Mouse (Mus musculus) CH12.LX (cell line): ENCODE data around the gene Hist1h4k.

ENCODE experiments used
- CHD2 ChIP-seq: IDR thresholded peaks from 2 replicates; pipeline ENCODE4 v1.6.1; 2011; ENCODE audit warnings: low read length, improper control_type of control experiment
- CTCF ChIP-seq, 2 experiments: IDR thresholded peaks in 1 of 2; conservative IDR thresholded peaks in 1 of 2; 2 replicates each; pipeline ENCODE4 v1.5.1; 2011 to 2012; ENCODE audit warnings: low read depth in 2 of 2, low read length in 2 of 2, improper control_type of control experiment in 1 of 2, inconsistent platforms in 1 of 2, mild to moderate bottlenecking in 1 of 2, moderate library complexity in 1 of 2
- ETS1 ChIP-seq: conservative IDR thresholded peaks from 2 replicates; pipeline ENCODE4 v1.6.1; 2012; ENCODE audit warnings: low read depth, mild to moderate bottlenecking, inconsistent platforms, low read length, improper control_type of control experiment, moderate library complexity
- JUN ChIP-seq: IDR thresholded peaks from 2 replicates; pipeline ENCODE4 v1.6.1; 2011; ENCODE audit warnings: low read depth, mild to moderate bottlenecking, low read length, improper control_type of control experiment, moderate library complexity; ENCODE audit not compliant: insufficient read depth
- POLR2A ChIP-seq: IDR thresholded peaks from 2 replicates; pipeline ENCODE4 v1.6.1; 2011; ENCODE audit warnings: low read depth, mild to moderate bottlenecking, improper control_type of control experiment, low read length
- POLR2AphosphoS2 ChIP-seq: IDR thresholded peaks from 2 replicates; pipeline ENCODE4 v1.6.1; 2011; ENCODE audit warnings: low read depth, low read length, improper control_type of control experiment
- USF2 ChIP-seq: conservative IDR thresholded peaks from 2 replicates; pipeline ENCODE4 v1.6.1; 2011; ENCODE audit warnings: low read depth, low read length, improper control_type of control experiment
- ZKSCAN1 ChIP-seq: IDR thresholded peaks from 2 replicates; pipeline ENCODE4 v1.6.1; 2012; ENCODE audit warnings: low read depth, inconsistent platforms, low read length, improper control_type of control experiment, borderline replicate concordance
- ZMIZ1 ChIP-seq: IDR thresholded peaks from 2 replicates; pipeline ENCODE4 v1.6.1; 2012; ENCODE audit warnings: low read depth, mild to moderate bottlenecking, inconsistent platforms, low read length, improper control_type of control experiment

DNA sequence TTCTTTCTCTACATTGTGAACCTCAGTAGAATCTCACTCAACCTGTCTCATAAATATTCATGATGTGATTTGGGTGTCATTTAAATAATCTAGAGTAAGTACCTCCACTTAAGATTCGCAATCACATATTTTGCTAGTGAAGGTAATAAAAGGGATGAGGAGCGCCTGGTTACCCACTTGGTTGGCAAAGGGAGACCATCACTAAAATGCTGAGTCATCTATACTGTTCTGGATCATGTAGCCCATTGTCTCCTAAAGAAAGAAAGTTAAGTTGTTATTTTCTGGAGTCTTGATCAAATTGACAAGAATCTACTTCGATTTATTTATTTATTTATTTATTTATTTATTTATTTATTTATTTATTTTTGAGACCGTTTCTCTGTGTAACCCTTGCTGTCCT, 43.6 kb downstream of the Hist1h4k start:
- no peak for TF ChIP-seq CHD2
- no peak for TF ChIP-seq POLR2A
- TF ChIP-seq CTCF (conservative IDR thresholded peaks at IDR 0.05 in 1 of 2, IDR thresholded peaks at IDR 0.05 in 1 of 2; ENCODE audit: low read depth in 2 of 2, low read length in 2 of 2): no peak
- no peak for TF ChIP-seq ZMIZ1
- TF ChIP-seq JUN: no peak
- no peak for TF ChIP-seq ZKSCAN1
- TF ChIP-seq POLR2AphosphoS2: no peak
- no peak for TF ChIP-seq ETS1
- no peak for TF ChIP-seq USF2
